Mouse (Mus musculus) limb, embryonic 15.5 days (tissue): ENCODE results near the gene Pced1b. TPM values are rescaled to one million over a fixed set of nuclear protein-coding genes. Genes with fewer than 3 reads are reported as not detected.

Source experiments
- polyA plus RNA-seq: library from polyadenylated mRNA; unstranded; fragments of >200 nt; fragmentation: Nextera tagmentation; extraction: Ambion mirVana; gene quantifications from 2 replicates; pipeline ENCODE4 v1.2.1, GENCODE M21; 2015

Pced1b gene
- polyA plus RNA-seq, 1 experiment from 2014 or later = 3.6 TPM

Other genes starting within 250 kb of the Pced1b start
- gene Slc38a4, start 191.2 kb upstream of the Pced1b start, polyA plus RNA-seq = 116 and 120 TPM in 2 replicates
- gene Amigo2, start 180 bp downstream of the Pced1b start, polyA plus RNA-seq = 3.4 and 5.1 TPM in 2 replicates